Mouse (Mus musculus) stomach, embryonic 15.5 days (tissue): ENCODE measurements around the gene Sorcs2. TPM values are rescaled to one million over a fixed set of nuclear protein-coding genes. Genes with fewer than 3 reads are reported as not detected.

Experiments
- ATAC-seq: fragments of 200-750 bp; cut with Nextera tagmentation; 2 replicates; pipeline ENCODE4 v1.8.0; 2017; ENCODE audit warnings: low read depth, moderate number of reproducible peaks, moderate TSS enrichment; ENCODE audit not compliant: insufficient read depth, low FRiP score
- H3K27ac ChIP-seq: fragments of 300-500 bp; sonication (generic); 2 replicates; pipeline ENCODE4 v1.5.1; 2015; ENCODE audit warnings: mild to moderate bottlenecking, inconsistent platforms
- H3K27me3 ChIP-seq: fragments of 300-500 bp; sonication (generic); replicated peaks from 2 replicates; pipeline ENCODE4 v1.6.1; 2015; ENCODE audit warnings: inconsistent platforms
- H3K36me3 ChIP-seq: fragments of 300-500 bp; sonication (generic); 2 replicates; pipeline ENCODE4 v1.6.1; 2015; ENCODE audit warnings: inconsistent platforms
- H3K4me1 ChIP-seq: fragments of 300-500 bp; sonication (generic); 2 replicates; pipeline ENCODE4 v1.6.1; 2015; ENCODE audit warnings: inconsistent platforms
- H3K4me2 ChIP-seq: fragments of 300-500 bp; sonication (generic); 2 replicates; pipeline ENCODE4 v1.6.1; 2015; ENCODE audit warnings: mild to moderate bottlenecking, inconsistent platforms
- H3K4me3 ChIP-seq: fragments of 300-500 bp; sonication (generic); replicated peaks from 2 replicates; pipeline ENCODE4 v1.5.1; 2015; ENCODE audit warnings: inconsistent platforms
- H3K9ac ChIP-seq: fragments of 300-500 bp; sonication (generic); 2 replicates; pipeline ENCODE4 v1.6.1; 2015; ENCODE audit warnings: inconsistent platforms
- H3K9me3 ChIP-seq: fragments of 300-500 bp; sonication (generic); 2 replicates; pipeline ENCODE4 v1.6.1; 2016; ENCODE audit warnings: inconsistent platforms
- WGBS: fragments of 180-500 bp; shearing (Covaris S2); methylation state at CpG from one replicate; pipeline ENCODE4 v1.1.7; 2015; 5-methylcytosine and 5-hydroxymethylcytosine counted together
- polyA plus RNA-seq: library from polyadenylated mRNA; unstranded; fragments of >200 nt; fragmentation: Nextera tagmentation; extraction: Ambion mirVana; gene quantifications from 2 replicates; pipeline ENCODE4 v1.2.1, GENCODE M21; 2015

Sorcs2 gene
- polyA plus RNA-seq, 1 experiment from 2014 or later: 13.7 TPM

DNA sequence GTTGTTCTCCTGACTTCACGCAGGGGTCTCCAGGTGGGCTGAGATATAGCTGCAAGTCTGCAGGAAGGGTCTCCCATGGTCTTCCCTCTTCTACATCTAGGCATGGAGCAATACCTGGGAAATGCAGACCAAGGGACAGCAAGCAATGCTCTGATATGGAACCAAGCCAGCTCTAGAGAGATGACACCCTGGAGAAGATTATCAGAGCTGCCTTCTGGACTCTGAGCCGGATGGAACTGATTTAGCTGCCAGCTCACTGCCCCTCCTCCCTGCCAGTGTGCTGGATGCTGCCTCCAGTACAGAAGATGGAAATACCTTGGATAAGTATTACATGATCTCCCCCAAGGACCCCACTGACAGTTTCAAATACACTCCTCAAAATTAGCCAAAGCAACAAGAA lies 244.7 kb downstream of the Sorcs2 start:
- H3K27ac ChIP-seq: no peak overlapping the region
- ATAC-seq: no peak
- H3K4me2 ChIP-seq: no peak overlapping the region
- WGBS: 77% methylated on average over 2 of the region's 2 CpGs
- no peak overlapping the region for H3K4me3 ChIP-seq
- no peak overlapping the region for H3K9ac ChIP-seq
- no peaks in the 10 kb centered on the region; the same call in 1 of the 2 replicates for H3K4me1 ChIP-seq
- no peaks in the 10 kb centered on the region for H3K27me3 ChIP-seq
- no peaks in the 10 kb centered on the region for H3K36me3 ChIP-seq
- H3K9me3 ChIP-seq: no peaks in the 10 kb centered on the region

DNA sequence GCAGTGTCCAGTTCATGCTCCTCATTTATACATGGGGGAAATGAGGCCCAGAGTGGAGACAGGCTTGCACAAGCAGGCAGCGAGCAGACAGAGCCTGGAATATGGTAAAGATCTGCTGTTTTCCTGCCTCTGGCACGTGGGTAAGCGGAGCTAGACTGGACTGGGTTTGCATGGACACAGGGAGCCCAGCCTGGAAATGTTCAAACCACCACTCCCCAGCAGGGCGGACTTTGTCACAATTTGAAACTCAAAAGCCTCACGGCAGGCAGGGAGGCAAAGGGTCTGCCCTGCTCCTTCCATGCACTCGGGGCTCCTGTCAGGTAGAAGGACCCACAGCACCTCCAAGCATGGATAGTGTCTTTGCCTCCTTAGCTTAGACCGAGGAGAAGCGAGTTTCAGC lies 246.9 kb downstream of the Sorcs2 start:
- no peaks in the 10 kb centered on the region for H3K27me3 ChIP-seq
- no peak overlapping the region for H3K4me3 ChIP-seq
- H3K9me3 ChIP-seq: no peaks in the 10 kb centered on the region
- no peak overlapping the region for H3K27ac ChIP-seq
- ATAC-seq: no peak
- no peak overlapping the region for H3K4me2 ChIP-seq
- 67% methylated on average over 8 of the region's 8 CpGs for WGBS
- H3K36me3 ChIP-seq: no peaks in the 10 kb centered on the region
- no peaks in the 10 kb centered on the region; the same call in 1 of the 2 replicates for H3K4me1 ChIP-seq
- no peak overlapping the region for H3K9ac ChIP-seq

DNA sequence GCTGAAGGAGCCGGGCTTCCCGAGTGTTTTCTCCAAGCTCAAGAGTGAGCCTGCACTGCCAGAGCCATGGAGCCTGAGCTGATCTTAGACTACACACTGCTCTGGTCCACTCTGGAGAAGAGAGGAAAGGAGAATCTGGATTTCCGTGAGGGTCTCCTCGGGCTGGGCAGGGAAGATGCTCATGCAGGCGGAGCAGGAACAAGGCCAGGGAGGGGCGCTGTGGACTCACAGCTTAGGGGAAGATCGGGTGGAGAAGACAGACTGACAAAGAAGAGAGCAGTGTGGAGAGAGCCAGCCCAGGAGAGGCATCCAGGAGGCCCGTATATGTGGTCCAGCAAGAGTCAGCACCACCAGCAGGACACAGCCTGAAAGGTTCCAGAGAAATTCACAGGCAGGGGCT lies 248.8 kb downstream of the Sorcs2 start:
- Histone ChIP-seq H3K4me1 (no peaks in the 10 kb centered on the region), H3K36me3 (no peaks in the 10 kb centered on the region), H3K27ac (no peak overlapping the region), H3K4me3 (no peak overlapping the region), H3K9ac (no peak overlapping the region), H3K4me2 (no peak overlapping the region), H3K27me3 (no peaks in the 10 kb centered on the region), H3K9me3 (no peaks in the 10 kb centered on the region)
- no peak; the same call in 1 of the 2 replicates for ATAC-seq
- WGBS: 65% methylated on average over 8 of the region's 8 CpGs

DNA sequence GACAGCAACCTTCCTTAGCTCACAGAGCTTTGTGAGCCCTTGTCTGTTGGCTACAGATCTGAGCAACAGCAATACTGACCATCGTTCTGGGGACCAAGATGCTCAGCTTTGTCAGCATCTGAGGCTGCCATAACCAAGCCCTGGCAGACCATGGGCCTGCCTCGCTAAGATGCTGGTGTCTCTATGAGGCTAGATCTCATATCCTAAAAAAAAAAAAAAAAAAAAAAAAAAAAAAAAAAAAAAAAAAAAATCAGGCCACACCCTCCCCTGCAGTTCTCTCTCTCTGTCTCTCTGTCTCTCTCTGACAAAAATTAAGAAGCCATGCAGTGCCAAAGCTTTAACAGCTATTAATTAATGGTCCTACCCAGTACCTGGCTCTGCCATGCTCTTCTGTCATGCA lies 251.3 kb downstream of the Sorcs2 start:
- H3K4me3 ChIP-seq: no peak overlapping the region
- no peak overlapping the region for H3K27ac ChIP-seq
- H3K27me3 ChIP-seq: no peaks in the 10 kb centered on the region
- no peak overlapping the region for H3K4me2 ChIP-seq
- no peaks in the 10 kb centered on the region for H3K9me3 ChIP-seq
- no peak overlapping the region for H3K9ac ChIP-seq
- WGBS: 79% methylated on average over 2 of the region's 2 CpGs
- no peak for ATAC-seq
- H3K4me1 ChIP-seq: no peaks in the 10 kb centered on the region
- H3K36me3 ChIP-seq: no peaks in the 10 kb centered on the region

DNA sequence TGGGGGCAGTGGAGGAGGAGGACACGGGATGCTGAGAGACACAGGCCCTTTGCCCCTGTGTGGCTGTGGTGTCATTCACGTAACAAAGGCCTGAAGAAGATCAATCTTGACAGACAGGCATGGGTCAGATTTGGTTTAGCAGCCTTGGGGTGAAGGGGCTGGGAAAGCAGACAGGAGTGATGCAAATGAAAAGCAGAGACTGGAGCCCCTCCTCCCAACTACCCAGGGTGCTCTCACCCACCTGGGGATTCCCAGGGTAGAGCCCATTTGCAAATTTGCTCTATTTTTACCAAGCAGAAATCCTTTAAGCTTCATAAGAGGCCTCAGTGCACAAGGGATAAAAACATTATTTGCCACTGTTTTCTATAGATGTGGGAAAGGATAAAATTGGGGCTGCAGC lies 253.4 kb downstream of the Sorcs2 start:
- Histone ChIP-seq H3K9me3 (no peaks in the 10 kb centered on the region), H3K4me2 (no peak overlapping the region), H3K27me3 (no peaks in the 10 kb centered on the region), H3K4me3 (no peak overlapping the region), H3K9ac (no peak overlapping the region; the same call in 1 of the 2 replicates), H3K27ac (no peak overlapping the region), H3K36me3 (no peaks in the 10 kb centered on the region), H3K4me1 (no peaks in the 10 kb centered on the region)
- no peak for ATAC-seq
- 64% methylated on average over 2 of the region's 2 CpGs for WGBS

DNA sequence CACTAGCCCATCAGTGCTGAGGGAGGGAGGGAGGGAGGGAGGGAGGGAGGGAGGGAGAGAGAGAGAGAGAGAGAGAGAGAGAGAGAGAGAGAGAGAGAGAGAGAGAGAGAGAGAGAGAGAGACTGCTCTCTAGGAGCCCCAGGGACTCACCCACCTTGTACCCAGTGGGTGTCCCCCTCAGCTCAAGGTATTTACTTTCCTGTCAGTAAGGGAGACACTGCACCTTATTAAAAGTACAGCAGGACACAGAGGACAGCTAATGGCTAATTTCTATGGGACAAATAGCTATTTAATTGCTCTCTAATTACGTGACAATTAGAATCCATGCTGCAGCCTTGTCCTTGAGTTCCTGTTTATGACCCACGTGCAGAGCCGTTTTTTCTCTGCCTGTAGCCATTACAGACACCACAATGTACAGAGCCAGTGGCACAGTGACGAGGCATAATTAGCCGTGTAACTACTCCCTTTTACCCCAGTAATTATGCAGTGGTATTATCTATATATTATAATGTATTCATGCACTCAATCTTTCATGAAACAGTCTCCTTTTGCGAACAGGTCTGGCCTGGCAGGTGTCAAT lies 256.2 kb downstream of the Sorcs2 start:
- WGBS: 73% methylated on average over 6 of the region's 6 CpGs
- H3K4me3 ChIP-seq: no peak overlapping the region
- H3K27me3 ChIP-seq: no peaks in the 10 kb centered on the region
- H3K27ac ChIP-seq: no peak overlapping the region
- no peak for ATAC-seq
- H3K4me1 ChIP-seq: no peaks in the 10 kb centered on the region
- no peaks in the 10 kb centered on the region for H3K9me3 ChIP-seq
- H3K9ac ChIP-seq: no peak overlapping the region
- no peak overlapping the region for H3K4me2 ChIP-seq
- H3K36me3 ChIP-seq: no peaks in the 10 kb centered on the region

DNA sequence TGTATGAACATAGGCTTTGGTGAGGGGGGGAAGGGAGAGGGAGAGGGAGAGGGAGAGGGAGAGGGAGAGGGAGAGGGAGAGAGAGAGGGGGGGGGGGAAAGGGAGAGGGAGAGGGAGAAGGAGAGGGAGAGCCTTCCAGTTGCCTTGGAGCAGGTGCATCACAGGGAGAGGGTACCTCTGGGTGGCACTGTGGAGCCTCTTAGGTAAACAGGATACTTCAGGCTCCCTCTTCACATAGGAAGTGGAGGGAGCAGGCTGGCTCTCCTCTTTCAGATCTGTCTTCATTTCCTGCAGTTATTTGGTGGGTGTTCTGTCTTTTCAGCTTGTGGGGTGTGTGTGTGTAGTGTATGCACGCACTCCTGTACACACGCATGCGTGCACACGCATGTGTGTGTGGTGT lies 256.8 kb downstream of the Sorcs2 start:
- Histone ChIP-seq H3K27me3 (no peaks in the 10 kb centered on the region), H3K9me3 (no peaks in the 10 kb centered on the region), H3K9ac (no peak overlapping the region), H3K27ac (no peak overlapping the region), H3K36me3 (no peaks in the 10 kb centered on the region), H3K4me2 (no peak overlapping the region), H3K4me1 (no peaks in the 10 kb centered on the region), H3K4me3 (no peak overlapping the region)
- WGBS: 85% methylated on average over 4 of the region's 4 CpGs
- no peak for ATAC-seq

DNA sequence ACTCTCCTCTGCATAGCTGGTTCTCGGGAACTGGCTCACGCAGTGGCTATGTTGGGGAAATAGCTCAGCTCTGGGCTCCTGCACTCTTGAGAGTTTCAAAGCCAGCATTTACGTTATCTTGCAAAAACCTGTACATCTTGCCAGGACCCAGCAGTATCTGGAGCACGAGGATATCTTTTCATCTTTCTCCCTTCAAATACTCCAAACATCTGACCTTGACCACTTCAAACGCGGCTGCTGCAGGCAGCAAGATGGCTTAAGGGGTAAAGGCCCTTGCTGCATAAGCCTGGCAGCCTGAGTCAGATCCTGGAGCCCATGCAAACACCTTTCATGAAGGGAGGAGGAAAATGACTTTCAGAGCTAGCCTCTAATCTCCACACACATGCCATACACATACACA lies 258.2 kb downstream of the Sorcs2 start:
- Histone ChIP-seq H3K4me1 (no peaks in the 10 kb centered on the region), H3K9me3 (no peaks in the 10 kb centered on the region), H3K27ac (no peak overlapping the region), H3K27me3 (no peaks in the 10 kb centered on the region), H3K36me3 (no peaks in the 10 kb centered on the region), H3K9ac (no peak overlapping the region), H3K4me3 (no peak overlapping the region), H3K4me2 (no peak overlapping the region)
- ATAC-seq: no peak
- WGBS: 59% methylated on average over 6 of the region's 6 CpGs

DNA sequence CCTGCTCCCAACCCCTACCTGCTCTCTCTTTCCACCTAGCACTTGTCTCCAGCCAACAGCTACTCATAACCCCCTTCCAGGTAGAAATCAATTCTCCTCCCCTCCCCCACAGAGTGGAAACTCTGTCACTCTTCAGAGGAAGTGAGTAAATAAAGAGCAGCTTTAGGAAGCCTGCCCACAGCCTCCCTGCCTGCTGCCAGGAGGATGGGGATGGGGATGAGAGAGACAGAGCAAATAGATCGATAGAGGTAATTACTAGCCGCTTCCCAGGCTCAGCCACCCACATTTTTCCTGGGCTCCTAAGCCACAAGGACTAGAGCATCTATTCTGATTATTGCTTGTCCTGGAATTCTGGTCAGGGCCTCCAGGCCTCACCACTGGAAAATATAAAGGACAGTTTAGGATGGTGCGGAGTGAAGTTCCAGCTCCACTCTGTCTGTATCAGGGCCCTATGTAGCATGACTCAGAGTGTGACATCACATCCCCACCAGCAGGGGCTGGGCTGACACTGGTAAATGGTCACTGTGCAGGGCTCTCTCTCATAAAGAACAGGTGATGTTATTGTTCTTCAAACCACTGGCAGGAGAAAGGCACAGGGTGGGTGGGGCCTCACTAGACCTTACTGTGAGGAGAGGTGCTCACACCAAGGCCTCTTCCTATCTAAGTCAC lies 261.9 kb downstream of the Sorcs2 start:
- H3K27ac ChIP-seq: no peak overlapping the region
- no peak overlapping the region for H3K9ac ChIP-seq
- H3K4me2 ChIP-seq: no peak overlapping the region
- 72% methylated on average over 3 of the region's 3 CpGs for WGBS
- H3K27me3 ChIP-seq: no peaks in the 10 kb centered on the region
- H3K4me1 ChIP-seq: no peaks in the 10 kb centered on the region
- H3K9me3 ChIP-seq: no peaks in the 10 kb centered on the region
- no peak overlapping the region for H3K4me3 ChIP-seq
- H3K36me3 ChIP-seq: no peaks in the 10 kb centered on the region
- ATAC-seq: no peak

DNA sequence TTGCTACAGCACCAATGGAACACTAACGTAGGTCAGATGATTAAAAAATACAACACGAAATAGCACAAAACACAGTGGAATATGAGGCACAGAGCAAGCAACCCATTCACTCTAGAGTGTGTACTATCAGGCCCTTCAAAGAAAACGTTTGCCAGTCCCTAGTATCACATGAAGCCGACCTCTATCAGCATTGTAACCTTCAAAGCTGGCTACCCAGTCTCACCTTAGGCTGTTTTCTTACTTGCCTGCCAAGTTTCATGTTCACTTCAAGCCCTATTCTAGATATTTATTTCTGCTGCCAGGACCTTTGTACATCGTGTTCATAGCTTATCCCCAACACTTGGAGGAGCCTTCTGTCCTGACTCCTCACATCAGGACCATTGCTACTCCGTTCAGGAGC lies 263.6 kb downstream of the Sorcs2 start:
- Histone ChIP-seq H3K4me2 (no peak overlapping the region), H3K9ac (no peak overlapping the region), H3K27ac (no peak overlapping the region), H3K27me3 (no peaks in the 10 kb centered on the region), H3K4me1 (peaks cover 8% of the 10 kb centered on the region; the same call in 1 of the 2 replicates), H3K9me3 (no peaks in the 10 kb centered on the region), H3K36me3 (no peaks in the 10 kb centered on the region), H3K4me3 (no peak overlapping the region)
- no peak for ATAC-seq
- 77% methylated on average over 6 of the region's 6 CpGs for WGBS

DNA sequence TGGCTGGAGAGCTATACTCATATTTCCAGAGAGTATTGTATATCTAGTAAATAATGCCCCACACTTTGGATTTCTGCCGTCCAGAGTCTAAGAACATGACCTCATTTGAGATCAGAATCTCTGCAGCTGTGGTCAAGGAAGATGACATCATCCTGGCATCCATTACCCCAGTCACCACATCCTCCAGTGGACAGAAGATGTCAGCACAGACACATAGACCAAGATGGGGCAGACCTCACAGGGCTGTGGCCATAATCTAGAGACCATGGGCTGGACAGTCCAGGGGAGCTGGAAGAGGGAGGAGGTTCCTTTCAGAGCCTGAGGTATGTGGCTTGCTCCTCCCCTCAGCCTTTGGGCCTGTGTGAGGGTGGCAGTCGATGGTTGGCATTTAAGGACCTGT lies 264.0 kb downstream of the Sorcs2 start:
- H3K27ac ChIP-seq: no peak overlapping the region
- H3K36me3 ChIP-seq: no peaks in the 10 kb centered on the region
- no peak for ATAC-seq
- H3K4me2 ChIP-seq: no peak overlapping the region
- H3K9me3 ChIP-seq: no peaks in the 10 kb centered on the region
- no peak overlapping the region for H3K9ac ChIP-seq
- no peaks in the 10 kb centered on the region for H3K27me3 ChIP-seq
- no peak overlapping the region for H3K4me3 ChIP-seq
- H3K4me1 ChIP-seq: peaks cover 11% of the 10 kb centered on the region; the same call in 1 of the 2 replicates
- 54% methylated on average over 2 of the region's 2 CpGs for WGBS

DNA sequence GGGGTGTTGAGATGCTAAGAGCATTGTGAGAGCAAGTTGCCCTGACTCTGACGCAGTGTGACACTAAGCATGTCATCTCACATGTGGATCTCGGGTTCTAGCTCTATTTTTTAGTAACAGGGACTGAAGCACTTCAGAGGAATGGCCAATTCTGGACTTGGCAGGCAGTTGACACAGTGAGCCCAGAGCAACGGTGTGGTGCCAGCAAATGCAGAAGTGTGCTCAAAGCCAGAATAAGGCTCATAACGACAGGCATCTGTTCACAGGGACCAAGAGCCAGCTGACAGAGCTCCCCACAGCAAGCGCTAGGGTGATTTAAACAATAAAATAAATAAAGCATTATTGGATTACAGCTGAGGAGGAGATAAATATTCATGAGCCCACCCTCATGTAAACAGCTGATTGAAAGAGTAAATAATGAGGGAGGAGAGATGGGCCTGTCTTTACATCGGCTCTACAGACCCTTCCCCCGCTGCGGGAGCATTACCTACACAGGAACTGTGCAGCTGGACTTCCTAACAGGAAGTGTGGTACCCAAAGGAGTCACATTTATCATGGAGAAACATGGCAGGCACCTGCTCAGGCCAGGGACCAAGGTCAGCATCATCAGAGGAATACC lies 267.4 kb downstream of the Sorcs2 start:
- H3K9ac ChIP-seq: no peak overlapping the region
- peaks cover 12% of the 10 kb centered on the region; the same call in 1 of the 2 replicates for H3K4me1 ChIP-seq
- no peak overlapping the region for H3K4me3 ChIP-seq
- H3K9me3 ChIP-seq: no peaks in the 10 kb centered on the region
- no peak for ATAC-seq
- no peaks in the 10 kb centered on the region for H3K27me3 ChIP-seq
- no peaks in the 10 kb centered on the region for H3K36me3 ChIP-seq
- H3K4me2 ChIP-seq: no peak overlapping the region
- WGBS: 38% methylated on average over 8 of the region's 8 CpGs
- H3K27ac ChIP-seq: no peak overlapping the region
